Mouse (Mus musculus): ENCODE data around the gene Ice1.

Gene Ice1

DNA sequence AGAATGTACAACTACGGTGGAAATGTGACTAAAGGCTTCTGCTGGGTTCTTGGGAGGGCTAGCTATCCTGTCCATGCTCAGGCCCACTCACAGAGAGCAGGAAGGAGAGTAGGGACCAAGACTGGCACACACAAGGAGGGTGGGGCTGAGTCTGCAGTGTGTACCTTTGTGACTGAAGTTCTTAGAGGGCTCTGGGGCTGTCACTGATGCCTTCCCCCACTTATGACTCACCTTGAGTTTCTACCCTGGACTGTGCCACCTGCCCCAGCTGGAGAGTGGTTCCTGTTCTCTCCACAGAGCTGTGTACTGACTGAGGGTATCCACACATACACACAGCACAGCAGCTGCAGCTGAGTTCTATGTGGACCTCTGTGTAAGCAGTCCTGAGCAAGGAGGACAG is 63.2 kb downstream of the Ice1 start:
- DNase-seq (ENCODE audit: low read depth, low spot score), result no peak

DNA sequence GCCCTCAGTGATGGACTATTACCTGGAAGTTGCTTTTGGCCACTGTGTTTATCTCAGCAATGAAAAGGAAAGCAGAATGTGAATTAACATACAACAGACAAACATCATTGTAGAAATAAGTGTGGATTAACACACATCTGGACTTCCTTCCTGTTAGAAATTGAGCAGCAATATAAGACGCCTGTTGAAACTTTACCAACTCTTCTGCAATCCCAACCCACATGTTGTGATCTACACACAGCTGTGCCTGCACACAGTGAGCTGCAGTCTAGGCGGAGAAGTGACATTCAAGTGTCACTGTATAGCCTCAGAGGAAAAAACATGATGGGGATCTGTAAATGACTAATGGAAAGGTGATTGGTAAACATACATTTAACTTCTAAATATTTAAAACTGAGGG is 69.5 kb downstream of the Ice1 start:
- DNase-seq (ENCODE audit: low read depth, low spot score), result no peak

DNA sequence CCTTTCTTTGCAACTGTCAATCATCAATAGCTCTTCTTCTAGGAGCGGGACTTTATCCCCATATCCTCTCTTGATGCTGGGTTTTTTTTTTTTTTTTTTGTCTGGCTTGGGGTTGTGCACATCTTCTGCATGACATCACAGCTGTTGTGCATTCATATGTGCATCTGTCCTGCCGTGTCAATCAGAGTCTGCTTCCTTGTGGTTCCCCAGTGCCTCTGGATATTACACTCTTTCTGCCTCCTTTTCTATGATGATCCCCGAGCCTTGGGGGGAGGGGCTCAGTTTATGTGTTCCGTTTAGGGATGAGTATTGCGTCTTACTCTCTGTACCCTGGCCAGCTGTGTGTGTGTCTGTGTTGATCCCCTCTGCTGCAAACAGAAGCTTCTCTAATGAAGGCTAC is 84.0 kb downstream of the Ice1 start:
- DNase-seq (ENCODE audit: low read depth, low spot score), result no peak

DNA sequence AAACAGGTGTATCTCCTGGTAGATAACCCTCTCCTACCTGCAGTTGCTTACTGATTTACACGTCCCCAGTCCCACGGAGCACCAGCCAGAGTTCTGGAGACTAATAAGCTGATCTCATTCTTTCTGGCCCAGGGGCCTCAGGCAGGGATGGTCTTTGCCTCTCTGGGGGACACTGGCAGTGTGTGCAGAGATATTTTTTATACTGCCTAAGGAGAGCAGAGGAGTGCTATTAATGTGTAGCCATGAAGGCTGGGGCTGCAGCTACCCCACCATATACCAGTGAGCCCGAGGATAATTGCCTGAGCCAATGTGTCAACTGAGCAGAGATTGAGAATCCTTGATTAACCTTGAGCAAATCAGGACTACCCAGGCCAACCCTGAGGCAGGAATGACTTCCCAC is 90.0 kb downstream of the Ice1 start:
- DNase-seq (ENCODE audit: low read depth, low spot score), result no peak

DNA sequence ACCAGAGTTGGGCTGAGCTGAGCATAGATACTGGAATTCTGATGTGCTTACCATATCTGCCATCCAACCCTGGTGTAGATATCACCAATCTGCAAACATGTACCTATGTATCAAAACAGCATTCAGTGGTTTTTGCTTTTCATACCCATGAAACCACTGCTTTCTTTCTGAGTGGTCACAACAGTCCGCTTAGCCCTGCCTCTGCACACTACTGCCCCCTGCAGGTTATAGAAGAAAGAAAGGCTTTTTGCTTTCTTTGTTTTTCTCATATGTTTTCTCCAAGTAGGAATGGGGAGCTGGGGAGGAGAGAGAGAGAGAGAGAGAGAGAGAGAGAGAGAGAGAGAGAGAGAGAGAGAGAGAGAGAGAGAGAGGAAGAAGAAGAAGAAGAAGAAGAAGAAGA is 92.2 kb downstream of the Ice1 start:
- DNase-seq (ENCODE audit: low read depth, low spot score), result no peak

DNA sequence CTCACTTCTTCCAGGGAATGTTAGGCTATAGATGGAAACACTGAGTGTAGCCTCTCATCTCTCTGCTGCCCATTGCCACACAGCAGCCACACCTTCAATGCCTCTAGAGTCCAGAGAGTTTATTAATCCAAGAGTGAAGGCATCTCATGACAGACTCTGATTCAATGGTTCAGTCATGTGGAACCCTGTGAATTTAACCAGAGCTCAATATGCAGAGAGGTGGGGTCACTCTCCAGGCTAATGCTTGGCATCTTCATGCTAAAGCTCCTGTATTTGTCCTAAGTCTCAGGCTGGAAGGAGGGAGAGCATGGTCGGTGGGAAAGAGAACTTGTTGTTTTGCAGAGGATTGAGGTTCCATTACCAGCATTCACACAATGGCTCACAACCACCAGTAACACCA is 97.6 kb downstream of the Ice1 start:
- DNase-seq (ENCODE audit: low read depth, low spot score), result no peak

DNA sequence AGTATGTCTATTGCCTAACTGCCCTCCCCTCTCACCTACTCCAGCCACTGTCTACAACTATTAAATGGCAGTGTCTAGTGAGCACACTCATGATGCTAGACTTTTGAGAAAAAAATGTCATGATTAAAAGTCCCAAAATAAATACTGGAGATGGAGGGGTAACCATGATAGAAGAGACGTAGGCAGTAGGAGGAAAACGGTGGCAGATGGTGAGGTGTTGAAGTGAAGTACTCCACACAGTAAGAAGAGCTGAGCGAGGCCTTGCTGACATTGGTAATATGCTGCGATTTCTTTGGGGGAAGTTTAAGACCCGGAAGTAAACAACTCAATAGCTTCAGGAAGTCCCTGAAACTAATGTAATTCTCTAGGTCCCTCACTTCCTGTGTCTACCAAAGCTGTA is 104.0 kb downstream of the Ice1 start:
- DNase-seq (ENCODE audit: low read depth, low spot score), result no peak

DNA sequence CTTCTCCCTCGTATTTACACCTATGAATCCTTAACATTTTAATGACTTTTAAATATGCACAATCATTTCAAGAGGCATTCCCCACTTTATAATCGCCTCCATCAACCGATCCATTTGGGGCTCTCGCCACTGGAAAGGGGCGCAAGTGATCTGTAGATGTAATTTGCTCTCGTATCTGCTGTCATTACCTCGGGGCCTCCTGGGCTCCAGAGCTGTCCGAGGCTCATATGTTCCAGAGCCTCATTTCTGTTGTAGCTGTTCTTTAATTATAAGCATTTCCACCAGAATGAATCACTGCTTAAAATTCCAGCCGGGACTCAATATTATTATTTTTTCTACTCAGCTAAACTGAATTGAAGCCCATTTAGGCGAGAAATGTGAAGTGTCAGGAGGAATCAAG is 104.7 kb downstream of the Ice1 start:
- no peak for DNase-seq (ENCODE audit: low read depth, low spot score)

DNA sequence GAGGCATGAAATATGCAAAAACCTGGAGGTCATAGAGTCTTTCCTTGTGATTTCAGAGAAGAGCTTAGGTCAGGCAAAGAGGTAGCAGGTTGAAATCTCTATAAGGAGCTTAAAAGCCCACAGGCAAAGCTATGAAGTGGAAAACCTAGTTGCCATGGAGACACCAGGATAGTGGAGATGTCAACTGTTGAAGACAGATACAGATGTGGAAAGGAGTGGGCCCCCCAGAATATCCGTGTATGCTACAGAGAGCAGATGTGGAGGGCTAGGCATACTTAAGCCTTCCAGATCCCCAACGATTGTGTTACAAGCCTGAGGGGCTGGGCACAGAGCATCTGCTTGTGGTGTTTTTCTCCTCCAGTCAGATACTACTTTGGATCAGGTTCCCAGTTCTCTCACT is 119.8 kb downstream of the Ice1 start:
- no peak for DNase-seq (ENCODE audit: low read depth, low spot score)

DNA sequence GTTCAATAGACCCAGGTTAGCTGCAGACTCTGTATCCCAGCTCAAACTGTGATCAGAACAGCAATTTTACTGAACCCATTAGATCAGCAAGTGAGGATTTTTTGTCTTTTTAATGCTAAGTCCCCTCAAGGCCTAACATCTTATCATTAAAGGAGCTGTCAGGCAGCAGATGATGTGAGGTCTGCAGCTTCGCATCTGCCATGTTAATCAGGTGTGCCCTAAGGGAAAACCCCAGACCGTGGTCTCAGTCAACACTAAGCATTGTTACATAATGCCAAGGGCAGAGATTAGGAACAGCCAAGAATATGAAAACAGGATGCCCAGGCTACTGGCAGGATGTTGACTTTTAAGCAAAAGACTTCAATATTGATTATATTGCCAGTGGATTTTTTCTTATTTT is 122.4 kb downstream of the Ice1 start:
- DNase-seq (ENCODE audit: low read depth, low spot score), result no peak

DNA sequence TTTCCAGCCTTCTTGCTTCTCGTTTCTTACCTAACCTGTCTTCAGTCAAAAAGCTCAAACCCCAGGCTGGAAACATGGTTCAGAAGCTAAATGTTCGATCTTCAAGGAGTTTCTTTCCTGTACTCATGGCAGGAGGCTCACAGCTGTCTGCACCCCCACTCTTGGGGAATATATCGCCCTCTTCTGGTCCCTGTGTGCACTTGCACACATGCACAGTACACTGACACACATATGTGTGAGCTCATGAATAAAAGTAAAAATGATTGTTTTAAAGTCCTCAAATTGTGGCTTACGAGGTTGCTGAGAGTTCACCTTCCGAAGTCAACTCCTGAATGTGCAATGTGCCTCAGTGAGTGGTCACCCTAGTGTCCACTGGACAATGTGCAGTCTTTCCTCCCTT is 127.2 kb downstream of the Ice1 start:
- DNase-seq (ENCODE audit: low read depth, low spot score), result no peak

DNA sequence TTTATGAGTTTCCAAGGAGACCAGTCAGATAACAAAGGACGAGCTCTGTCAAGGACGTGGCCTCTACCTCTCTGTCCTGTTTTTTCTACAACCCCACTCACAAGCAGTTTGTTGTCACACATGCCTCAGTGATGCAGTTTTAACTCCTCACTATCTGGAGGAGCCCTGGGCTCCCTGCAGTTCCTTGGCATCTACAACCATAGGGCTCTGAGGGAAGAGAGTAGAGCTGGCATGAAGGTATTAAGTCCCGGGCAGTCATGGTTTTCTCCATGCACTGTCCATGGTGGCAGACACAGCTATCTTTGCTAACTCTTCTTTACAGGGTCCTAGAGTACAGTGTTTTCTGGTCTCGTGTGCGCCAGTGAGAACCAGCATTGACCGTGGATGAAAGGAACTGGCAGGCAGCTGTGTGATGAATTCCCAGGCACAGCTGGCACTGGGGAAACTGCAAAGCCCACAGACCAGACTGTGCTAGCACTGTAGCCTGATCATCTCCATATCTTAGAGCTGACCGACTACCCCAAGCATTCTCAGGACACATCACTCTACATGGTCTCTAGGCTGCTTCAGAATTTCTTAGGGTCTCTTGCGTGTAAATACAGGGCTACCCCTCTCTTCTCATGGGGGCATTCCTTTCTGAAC is 127.9 kb downstream of the Ice1 start:
- no peak for DNase-seq (ENCODE audit: low read depth, low spot score)

DNA sequence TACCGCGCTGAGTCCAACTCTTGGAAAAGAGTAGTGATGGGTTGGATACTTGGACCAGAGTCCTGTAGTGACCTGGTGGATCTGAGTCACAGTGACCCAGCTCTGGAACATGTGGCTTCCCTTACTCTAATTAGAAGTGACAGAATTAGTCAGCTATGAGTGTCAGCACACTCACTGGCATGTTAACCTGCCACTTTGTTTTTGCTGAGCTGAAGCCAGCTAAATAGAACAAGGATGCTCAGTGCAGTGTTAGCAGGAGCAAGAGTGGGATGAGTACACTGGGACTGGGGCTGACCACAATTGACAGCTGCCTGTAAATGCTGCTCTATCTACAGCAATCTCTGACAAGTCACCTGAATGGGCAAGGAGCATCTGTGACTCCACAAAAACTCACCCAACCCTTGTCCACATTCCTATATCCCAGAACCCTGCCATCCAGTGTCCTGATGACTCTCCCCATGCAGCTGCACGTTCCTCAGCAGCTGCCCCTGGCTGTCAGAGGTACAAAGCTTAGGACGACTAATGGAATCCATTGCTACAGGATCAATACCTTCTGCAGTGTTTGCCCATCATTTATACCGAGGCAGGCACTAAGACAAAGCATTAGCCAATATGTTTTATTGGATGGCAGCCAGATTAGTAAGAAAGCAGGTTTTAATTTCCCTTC is 128.6 kb downstream of the Ice1 start:
- DNase-seq (ENCODE audit: low read depth, low spot score), result no peak

Measured in A20 (cell line).